Mouse (Mus musculus): ENCODE results near the gene Pfkl. TPM values are rescaled to one million over a fixed set of nuclear protein-coding genes. Genes with fewer than 3 reads are reported as not detected.
"Not testable (repeated sequence)": the region's sequence is repeated elsewhere in the genome, so short reads cannot be mapped to it uniquely, and the experiment has no call there.

Pfkl gene
- total RNA-seq (2017) = 42.1 and 65.3 TPM in 2 replicates

GRCm38 (mm10) chr10:78009945-78010293 lies at the start of gene Pfkl:
TSS of gene Pfkl (minus strand) at chr10:78010083.
- ATAC-seq (replicated peaks in 1 of 2; ENCODE audit: insufficient read depth in 1 of 2, low FRiP score in 2 of 2, low TSS enrichment in 1 of 2, low read depth in 1 of 2, poor library complexity in 2 of 2, severe bottlenecking in 2 of 2) = no peak; a peak in 1 of 4 replicates

GRCm38 (mm10) chr10:78057056-78057455 lies 47.2 kb upstream of the Pfkl start:
- ATAC-seq (replicated peaks in 1 of 2; ENCODE audit: insufficient read depth in 1 of 2, low FRiP score in 2 of 2, low TSS enrichment in 1 of 2, low read depth in 1 of 2, poor library complexity in 2 of 2, severe bottlenecking in 2 of 2) = no peak

- ATAC-seq (replicated peaks in 1 of 2; ENCODE audit: insufficient read depth in 1 of 2, low FRiP score in 2 of 2, low TSS enrichment in 1 of 2, low read depth in 1 of 2, poor library complexity in 2 of 2, severe bottlenecking in 2 of 2) = peak; percentile 46 to 66; a peak in 2 of 4 replicates
These were observed 45.0 kb upstream of the Pfkl start for GRCm38 (mm10) chr10:78054633-78055565.

GRCm38 (mm10) chr10:78049519-78050035 lies 39.7 kb upstream of the Pfkl start:
- ATAC-seq (replicated peaks in 1 of 2; ENCODE audit: insufficient read depth in 1 of 2, low FRiP score in 2 of 2, low TSS enrichment in 1 of 2, low read depth in 1 of 2, poor library complexity in 2 of 2, severe bottlenecking in 2 of 2) = no peak

- ATAC-seq (replicated peaks in 1 of 2; ENCODE audit: insufficient read depth in 1 of 2, low FRiP score in 2 of 2, low TSS enrichment in 1 of 2, low read depth in 1 of 2, poor library complexity in 2 of 2, severe bottlenecking in 2 of 2) = no peak
These were observed 38.3 kb upstream of the Pfkl start for GRCm38 (mm10) chr10:78048061-78048730.

GRCm38 (mm10) chr10:78046388-78046787 lies 36.5 kb upstream of the Pfkl start:
- ATAC-seq (replicated peaks in 1 of 2; ENCODE audit: insufficient read depth in 1 of 2, low FRiP score in 2 of 2, low TSS enrichment in 1 of 2, low read depth in 1 of 2, poor library complexity in 2 of 2, severe bottlenecking in 2 of 2) = no peak

- no peak for ATAC-seq (replicated peaks in 1 of 2; ENCODE audit: insufficient read depth in 1 of 2, low FRiP score in 2 of 2, low TSS enrichment in 1 of 2, low read depth in 1 of 2, poor library complexity in 2 of 2, severe bottlenecking in 2 of 2)
These were observed 34.6 kb upstream of the Pfkl start for GRCm38 (mm10) chr10:78044531-78044930.

- ATAC-seq (replicated peaks in 1 of 2; ENCODE audit: insufficient read depth in 1 of 2, low FRiP score in 2 of 2, low TSS enrichment in 1 of 2, low read depth in 1 of 2, poor library complexity in 2 of 2, severe bottlenecking in 2 of 2) = peak; percentile 75 to 86
These were observed 33.5 kb upstream of the Pfkl start, which contains the start of gene Aire for GRCm38 (mm10) chr10:78043406-78043836. TSS of gene Aire (minus strand) at chr10:78043610.

- ATAC-seq (replicated peaks in 1 of 2; ENCODE audit: insufficient read depth in 1 of 2, low FRiP score in 2 of 2, low TSS enrichment in 1 of 2, low read depth in 1 of 2, poor library complexity in 2 of 2, severe bottlenecking in 2 of 2) = no peak
These were observed 33.0 kb upstream of the Pfkl start for GRCm38 (mm10) chr10:78042697-78043405.

- no peak for ATAC-seq (replicated peaks in 1 of 2; ENCODE audit: insufficient read depth in 1 of 2, low FRiP score in 2 of 2, low TSS enrichment in 1 of 2, low read depth in 1 of 2, poor library complexity in 2 of 2, severe bottlenecking in 2 of 2)
These were observed 32.2 kb upstream of the Pfkl start for GRCm38 (mm10) chr10:78042096-78042495.

GRCm38 (mm10) chr10:78041647-78042046 lies 31.8 kb upstream of the Pfkl start, which contains the start of gene Dnmt3l:
TSS of gene Dnmt3l (plus strand) at chr10:78041947.
- no peak for ATAC-seq (replicated peaks in 1 of 2; ENCODE audit: insufficient read depth in 1 of 2, low FRiP score in 2 of 2, low TSS enrichment in 1 of 2, low read depth in 1 of 2, poor library complexity in 2 of 2, severe bottlenecking in 2 of 2)

GRCm38 (mm10) chr10:78037139-78037538 lies 27.3 kb upstream of the Pfkl start:
- no peak for ATAC-seq (replicated peaks in 1 of 2; ENCODE audit: insufficient read depth in 1 of 2, low FRiP score in 2 of 2, low TSS enrichment in 1 of 2, low read depth in 1 of 2, poor library complexity in 2 of 2, severe bottlenecking in 2 of 2)

- ATAC-seq (replicated peaks in 1 of 2; ENCODE audit: insufficient read depth in 1 of 2, low FRiP score in 2 of 2, low TSS enrichment in 1 of 2, low read depth in 1 of 2, poor library complexity in 2 of 2, severe bottlenecking in 2 of 2) = no peak
These were observed 22.1 kb upstream of the Pfkl start for GRCm38 (mm10) chr10:78031987-78032386.

GRCm38 (mm10) chr10:78029080-78029479 lies 19.2 kb upstream of the Pfkl start:
- ATAC-seq (replicated peaks in 1 of 2; ENCODE audit: insufficient read depth in 1 of 2, low FRiP score in 2 of 2, low TSS enrichment in 1 of 2, low read depth in 1 of 2, poor library complexity in 2 of 2, severe bottlenecking in 2 of 2) = no peak

- peak; percentile 73 to 89 for ATAC-seq (replicated peaks in 1 of 2; ENCODE audit: insufficient read depth in 1 of 2, low FRiP score in 2 of 2, low TSS enrichment in 1 of 2, low read depth in 1 of 2, poor library complexity in 2 of 2, severe bottlenecking in 2 of 2)
These were observed 18.2 kb upstream of the Pfkl start for GRCm38 (mm10) chr10:78028129-78028528.

GRCm38 (mm10) chr10:78025453-78025852 lies 15.6 kb upstream of the Pfkl start:
- ATAC-seq (replicated peaks in 1 of 2; ENCODE audit: insufficient read depth in 1 of 2, low FRiP score in 2 of 2, low TSS enrichment in 1 of 2, low read depth in 1 of 2, poor library complexity in 2 of 2, severe bottlenecking in 2 of 2) = not testable (repeated sequence)

- ATAC-seq (replicated peaks in 1 of 2; ENCODE audit: insufficient read depth in 1 of 2, low FRiP score in 2 of 2, low TSS enrichment in 1 of 2, low read depth in 1 of 2, poor library complexity in 2 of 2, severe bottlenecking in 2 of 2) = not testable (repeated sequence)
These were observed 10.1 kb upstream of the Pfkl start for GRCm38 (mm10) chr10:78019984-78020383.

Data from hematopoietic stem cell, adult 5-6 weeks (primary cell).